Mouse (Mus musculus) CH12.LX (cell line): ENCODE measurements around the gene Atp8b5.

Experiments
- CTCF ChIP-seq, 2 experiments: IDR thresholded peaks in 1 of 2; conservative IDR thresholded peaks in 1 of 2; 2 replicates each; pipeline ENCODE4 v1.5.1; 2011 to 2012; ENCODE audit warnings: low read depth in 2 of 2, low read length in 2 of 2, improper control_type of control experiment in 1 of 2, inconsistent platforms in 1 of 2, mild to moderate bottlenecking in 1 of 2, moderate library complexity in 1 of 2
- E2F4 ChIP-seq: IDR thresholded peaks from 2 replicates; pipeline ENCODE4 v1.6.1; 2011; ENCODE audit warnings: low read depth, low read length, improper control_type of control experiment; ENCODE audit not compliant: insufficient replicate concordance
- MXI1 ChIP-seq: IDR thresholded peaks from 2 replicates; pipeline ENCODE4 v1.6.1; 2011; ENCODE audit warnings: mild to moderate bottlenecking, low read depth, low read length, improper control_type of control experiment
- NELFE ChIP-seq: IDR thresholded peaks from 2 replicates; pipeline ENCODE4 v1.6.1; 2011; ENCODE audit warnings: low read depth, low read length, improper control_type of control experiment

GRCm38 (mm10) chr4:43266146-43266545 lies 813 bp upstream of the Atp8b5 start:
- TF ChIP-seq NELFE (no peak), MXI1 (no peak), CTCF (conservative IDR thresholded peaks at IDR 0.05 in 1 of 2, IDR thresholded peaks at IDR 0.05 in 1 of 2; ENCODE audit: low read depth in 2 of 2, low read length in 2 of 2) (no peak), E2F4 (no peak)
